Mouse (Mus musculus): ENCODE measurements around the gene Acvr1b.

Gene Acvr1b

DNA sequence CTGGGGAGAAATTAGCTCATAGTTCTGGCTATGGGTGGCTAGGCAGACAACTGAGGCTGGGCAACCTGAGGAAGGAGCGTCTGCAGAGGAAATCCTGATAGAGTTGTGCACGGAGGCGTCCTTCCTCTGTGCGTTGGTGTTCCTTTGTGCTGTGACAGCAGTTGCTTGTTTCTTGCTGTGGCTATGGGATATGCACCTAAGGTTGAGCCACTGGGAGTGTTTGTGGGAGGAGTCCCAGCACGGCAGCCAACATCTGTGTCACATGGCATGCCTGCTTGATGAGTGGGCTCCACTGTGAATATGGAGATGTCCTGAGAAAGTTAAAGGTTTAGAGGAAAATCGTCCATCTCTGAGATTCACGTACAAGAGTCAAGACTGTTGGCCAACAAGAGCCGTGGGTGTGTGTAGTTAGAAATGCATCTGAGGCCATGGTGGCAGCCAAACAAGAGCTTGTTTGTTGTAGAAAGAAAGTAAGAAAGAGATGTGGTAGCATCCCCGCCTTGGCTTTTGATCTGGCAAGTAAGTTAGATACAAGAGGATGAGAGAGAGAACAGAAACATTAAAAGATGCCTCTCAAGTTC, 76.4 kb downstream of the Acvr1b start:
- no peak for DNase-seq (ENCODE audit: low spot score)

GRCm38 (mm10) chr15:101251930-101252329, 78.1 kb downstream of the Acvr1b start:
- DNase-seq (ENCODE audit: low spot score), result no peak

- DNase-seq (ENCODE audit: low spot score), result no peak
These were observed 78.7 kb downstream of the Acvr1b start for GRCm38 (mm10) chr15:101252614-101253013.

GRCm38 (mm10) chr15:101253563-101253885, 79.7 kb downstream of the Acvr1b start:
- no peak for DNase-seq (ENCODE audit: low spot score)

- DNase-seq (ENCODE audit: low spot score), result peak; percentile 70
These were observed 80.3 kb downstream of the Acvr1b start, which contains the start of gene Nr4a1 for GRCm38 (mm10) chr15:101253886-101254795. Gene Nr4a1, plus strand, starts transcription at chr15:101254269.

DNA sequence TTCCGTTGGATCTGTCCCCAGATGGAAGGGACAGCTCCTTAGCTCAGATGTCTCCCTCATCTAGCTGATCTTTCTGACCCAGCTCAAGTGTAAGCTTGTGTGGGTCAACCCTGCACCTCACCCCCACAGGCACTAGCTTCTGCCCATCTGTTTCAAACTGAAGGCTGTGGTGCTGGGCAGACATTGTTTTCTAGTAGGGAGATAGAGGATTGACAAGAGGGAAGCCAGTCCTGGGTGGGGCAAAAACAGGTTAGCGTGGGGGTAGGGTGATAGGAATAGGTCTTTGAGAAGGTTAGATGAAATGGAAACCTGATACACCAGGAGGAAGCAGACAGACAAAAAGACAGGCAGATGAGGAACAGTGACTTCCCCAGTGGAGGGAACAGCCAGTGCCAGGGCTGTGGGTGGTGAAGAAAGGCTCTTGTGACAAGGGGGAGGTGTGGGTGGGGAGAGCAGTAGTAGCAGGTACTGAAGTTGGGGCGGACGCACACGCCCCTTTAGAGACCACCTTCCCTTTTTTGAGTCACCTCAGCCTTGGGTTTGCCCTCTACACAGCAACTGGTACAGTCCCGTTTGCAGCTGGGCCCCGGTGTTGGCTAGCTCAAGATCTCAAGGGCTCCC, 82.1 kb downstream of the Acvr1b start:
- DNase-seq (ENCODE audit: low spot score), result no peak

DNA sequence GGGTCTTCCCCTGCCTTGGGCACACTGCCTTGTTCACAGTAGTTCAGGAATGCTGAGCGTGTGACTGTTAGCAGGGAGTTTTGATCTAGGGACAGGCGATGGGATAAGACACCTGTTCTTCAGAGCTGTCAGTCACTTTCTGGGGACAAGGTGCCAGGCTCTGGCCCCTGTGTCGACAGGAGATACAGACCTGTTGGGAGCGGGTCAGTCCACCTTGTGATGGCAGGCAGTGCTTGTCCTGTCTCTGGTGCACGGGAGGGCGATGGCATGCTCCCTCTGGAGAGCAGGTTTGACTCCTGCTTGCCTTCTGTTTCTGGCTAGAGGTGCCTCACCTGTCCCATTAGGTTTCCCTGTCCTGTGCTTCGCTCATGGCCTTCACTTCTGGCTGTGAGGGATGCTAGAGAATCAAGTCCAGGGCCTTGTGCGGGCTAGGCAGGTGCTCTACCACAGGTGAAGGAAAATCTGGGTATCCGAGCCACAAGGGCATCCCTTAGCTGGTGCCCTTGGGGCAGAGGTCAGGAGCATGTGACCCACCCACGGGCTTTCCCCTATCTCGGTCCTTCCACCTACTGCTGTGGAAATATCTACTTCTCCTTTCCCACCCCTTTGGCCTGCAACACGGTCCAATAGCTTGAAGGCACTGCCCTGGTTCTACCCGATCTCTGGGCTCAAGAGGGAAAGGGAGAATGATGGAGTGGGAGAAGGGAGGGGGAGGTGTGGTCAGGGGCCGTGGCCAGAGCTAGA, 82.8 kb downstream of the Acvr1b start:
- DNase-seq (ENCODE audit: low spot score), result no peak

DNA sequence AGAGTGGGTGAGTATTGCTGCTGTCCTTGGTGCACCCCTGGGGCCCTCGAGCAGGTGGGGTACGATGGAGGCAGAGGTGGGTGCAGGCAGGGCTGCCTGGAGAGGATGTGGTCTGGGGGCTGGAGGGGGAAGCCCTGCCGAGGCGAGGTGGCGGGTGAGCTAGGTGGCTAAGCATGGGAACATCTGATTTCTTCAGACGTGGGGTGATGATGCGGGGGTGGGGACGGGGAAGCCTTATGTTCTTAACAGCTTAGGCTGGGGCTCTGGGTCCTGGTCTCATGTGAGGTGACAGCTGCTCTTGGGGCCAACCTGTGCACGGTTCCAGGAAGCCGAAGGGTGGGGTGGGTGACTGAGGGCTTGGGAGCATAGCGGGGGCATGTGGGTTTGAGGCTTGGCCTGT, 84.6 kb downstream of the Acvr1b start:
- no peak for DNase-seq (ENCODE audit: low spot score)

- no peak for DNase-seq (ENCODE audit: low spot score)
These were observed 86.1 kb downstream of the Acvr1b start for GRCm38 (mm10) chr15:101259922-101260321.

DNA sequence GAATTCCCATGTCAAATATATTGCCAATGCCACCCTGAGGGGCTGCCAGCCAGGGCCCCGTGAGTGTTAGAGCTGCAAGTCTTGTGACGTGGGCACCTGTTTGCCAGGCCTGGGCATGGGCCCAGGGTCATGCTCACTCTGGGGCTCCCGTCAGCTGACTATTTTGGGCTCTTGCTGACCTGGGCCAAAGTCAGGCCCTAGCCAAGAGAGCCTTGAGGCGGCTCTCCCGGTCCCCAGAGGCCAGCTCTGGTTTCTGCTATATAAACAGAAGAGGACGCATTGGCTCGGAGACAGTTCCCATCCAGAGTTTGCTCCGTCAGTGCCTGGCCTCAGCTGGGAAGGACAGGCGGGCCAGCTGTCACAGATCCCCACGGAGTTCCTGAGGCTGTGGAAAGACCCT, 86.5 kb downstream of the Acvr1b start:
- no peak for DNase-seq (ENCODE audit: low spot score)

DNA sequence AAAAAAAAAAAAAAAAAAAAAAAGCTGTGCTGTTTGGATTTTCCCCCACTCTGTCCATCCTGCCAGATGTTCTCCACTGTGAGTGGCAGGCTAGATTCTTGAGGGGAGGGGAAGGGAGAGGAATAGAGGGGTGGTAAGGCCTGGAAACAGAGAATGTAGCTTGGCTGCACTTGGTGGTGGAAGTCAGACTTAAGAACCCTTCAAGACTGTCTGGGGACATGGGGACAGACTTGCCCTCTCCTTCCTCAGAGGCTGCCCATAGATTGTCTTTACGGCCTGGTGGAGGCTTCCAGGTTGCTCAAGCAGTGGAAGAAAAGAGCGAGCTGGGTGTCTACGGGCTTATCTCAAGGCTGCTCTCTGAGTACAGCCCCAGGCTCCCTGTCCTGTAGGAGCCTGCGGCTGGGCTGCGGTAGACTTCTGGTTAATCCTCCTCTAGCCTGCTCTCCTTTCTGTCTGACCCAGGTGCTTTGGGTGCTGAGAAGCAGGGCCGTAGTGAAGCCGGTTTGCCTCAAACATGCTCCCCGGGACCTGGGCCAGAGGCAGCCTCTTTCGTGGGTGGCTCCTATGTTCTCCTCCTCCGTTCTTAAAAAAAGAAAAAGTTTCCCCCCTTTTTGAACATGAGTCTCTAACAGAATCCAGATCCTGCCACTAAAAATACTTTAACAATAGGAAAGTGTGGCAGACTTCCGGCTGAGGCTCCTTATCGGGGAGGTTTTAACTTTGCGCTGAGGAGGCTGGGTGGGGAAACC, 87.2 kb downstream of the Acvr1b start:
- DNase-seq (ENCODE audit: low spot score), result no peak

DNA sequence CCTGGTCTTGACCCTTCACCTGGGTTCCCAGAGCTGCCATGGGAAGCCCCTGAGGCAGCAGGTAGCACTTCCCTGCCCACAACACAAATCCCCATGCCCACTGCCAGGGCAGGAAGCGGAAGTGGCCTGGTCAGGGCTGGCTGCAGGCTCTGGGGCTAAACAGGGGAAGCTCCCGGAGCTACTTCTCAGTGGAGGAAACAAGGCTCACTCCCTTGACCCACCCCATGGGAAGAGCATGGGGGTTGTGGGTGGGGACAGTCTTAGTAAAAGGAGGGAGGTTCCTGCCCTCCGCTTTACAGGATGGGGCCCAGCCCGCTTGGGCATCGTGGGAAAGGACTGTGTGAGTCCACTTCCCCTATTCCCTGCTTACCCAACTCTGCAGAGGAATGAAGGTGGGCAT, 88.6 kb downstream of the Acvr1b start:
- DNase-seq (ENCODE audit: low spot score), result no peak

Measured in embryo, embryonic 10 days (tissue).